Mouse (Mus musculus) neural tube, embryonic 14.5 days (tissue): ENCODE measurements around the gene Tcf20. TPM values are rescaled to one million over a fixed set of nuclear protein-coding genes. Genes with fewer than 3 reads are reported as not detected.

Experiments used
- ATAC-seq: fragments of 200-750 bp; cut with Nextera tagmentation; 2 replicates; pipeline ENCODE4 v1.8.0; 2017; ENCODE audit warnings: low read depth, mild to moderate bottlenecking, moderate TSS enrichment, moderate library complexity
- H3K27ac ChIP-seq: fragments of 300-500 bp; sonication (generic); 2 replicates; pipeline ENCODE4 v1.5.1; 2014; ENCODE audit warnings: low read depth, mild to moderate bottlenecking, control low read depth, low read length, moderate library complexity, mixed read lengths
- H3K27me3 ChIP-seq: fragments of 300-500 bp; sonication (generic); 2 replicates; pipeline ENCODE4 v1.6.1; 2014; ENCODE audit warnings: low read length; ENCODE audit not compliant: control insufficient read depth, insufficient read depth
- H3K36me3 ChIP-seq: fragments of 300-500 bp; sonication (generic); 2 replicates; pipeline ENCODE4 v1.6.1; 2014; ENCODE audit warnings: low read length, mixed read lengths; ENCODE audit not compliant: control insufficient read depth, insufficient read depth
- H3K4me1 ChIP-seq: fragments of 300-500 bp; sonication (generic); 2 replicates; pipeline ENCODE4 v1.6.1; 2014; ENCODE audit warnings: low read length; ENCODE audit not compliant: control insufficient read depth, insufficient read depth
- H3K4me2 ChIP-seq: fragments of 300-500 bp; sonication (generic); 2 replicates; pipeline ENCODE4 v1.6.1; 2014; ENCODE audit warnings: mild to moderate bottlenecking, low read depth, low read length, control low read depth
- H3K4me3 ChIP-seq: fragments of 300-500 bp; sonication (generic); 2 replicates; pipeline ENCODE4 v1.5.1; 2014; ENCODE audit warnings: low read depth, low read length, control low read depth, mixed read lengths
- H3K9ac ChIP-seq: fragments of 300-500 bp; sonication (generic); replicated peaks from 2 replicates; pipeline ENCODE4 v1.6.1; 2014; ENCODE audit warnings: low read depth, mild to moderate bottlenecking, control low read depth, low read length, mixed read lengths
- H3K9me3 ChIP-seq: fragments of 300-500 bp; sonication (generic); 2 replicates; pipeline ENCODE4 v1.6.1; 2016; ENCODE audit warnings: low read length; ENCODE audit not compliant: control insufficient read depth
- WGBS: fragments of 180-500 bp; shearing (Covaris S2); extraction: QIAGEN DNeasy Blood & Tissue Kit; methylation state at CpG from one replicate; pipeline ENCODE4 v1.1.7; 2014; 5-methylcytosine and 5-hydroxymethylcytosine counted together
- polyA plus RNA-seq: library from polyadenylated mRNA; unstranded; fragments of >200 nt; fragmentation: Nextera tagmentation; extraction: Ambion mirVana; gene quantifications from 2 replicates; pipeline ENCODE4 v1.2.1, GENCODE M21; 2014

The Tcf20 gene
- polyA plus RNA-seq, 1 experiment from 2014 or later, result 16.3 TPM

DNA sequence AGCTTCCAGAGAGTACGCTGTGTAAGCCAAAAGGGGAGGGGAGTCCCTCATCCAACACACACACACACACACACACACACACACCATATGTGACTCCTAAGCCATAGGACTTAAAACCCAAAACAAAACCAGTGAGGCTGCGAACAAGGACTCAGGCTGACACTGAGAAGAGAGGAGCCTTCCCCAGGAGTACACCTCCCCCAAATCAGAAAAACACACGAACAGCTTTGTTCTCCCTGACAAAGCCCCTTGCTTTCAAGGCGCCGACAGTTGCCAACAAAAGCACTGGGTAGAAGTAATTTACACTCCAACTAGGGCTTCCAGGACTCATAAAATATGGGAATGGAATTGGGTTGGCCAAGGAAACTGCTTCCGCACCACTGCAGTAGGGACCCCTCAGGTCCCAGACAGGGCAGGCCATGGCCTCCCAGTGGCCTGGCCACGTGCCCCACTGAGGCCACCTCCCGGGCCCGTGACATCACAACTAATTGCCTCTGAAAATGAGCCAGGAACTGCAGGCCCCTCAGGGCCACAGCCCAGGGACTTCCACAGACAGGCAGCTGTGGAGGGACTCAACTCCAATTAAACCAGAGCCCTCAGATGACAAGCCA is 4.2 kb downstream of the Tcf20 start:
- Histone ChIP-seq H3K27me3 (peaks cover 5% of the 10 kb centered on the region; the same call in 1 of the 2 replicates), H3K9ac (peak overlapping the region; percentile 45; the same call in 1 of the 2 replicates), H3K9me3 (no peaks in the 10 kb centered on the region), H3K4me1 (peaks cover 54% of the 10 kb centered on the region), H3K4me3 (peak overlapping the region; percentile 9; the same call in 1 of the 2 replicates), H3K27ac (peak overlapping the region; percentile 80), H3K36me3 (no peaks in the 10 kb centered on the region), H3K4me2 (peak overlapping the region; percentile 41)
- WGBS, result 2% methylated on average over 9 of the region's 9 CpGs
- peak; percentile 67 for ATAC-seq

DNA sequence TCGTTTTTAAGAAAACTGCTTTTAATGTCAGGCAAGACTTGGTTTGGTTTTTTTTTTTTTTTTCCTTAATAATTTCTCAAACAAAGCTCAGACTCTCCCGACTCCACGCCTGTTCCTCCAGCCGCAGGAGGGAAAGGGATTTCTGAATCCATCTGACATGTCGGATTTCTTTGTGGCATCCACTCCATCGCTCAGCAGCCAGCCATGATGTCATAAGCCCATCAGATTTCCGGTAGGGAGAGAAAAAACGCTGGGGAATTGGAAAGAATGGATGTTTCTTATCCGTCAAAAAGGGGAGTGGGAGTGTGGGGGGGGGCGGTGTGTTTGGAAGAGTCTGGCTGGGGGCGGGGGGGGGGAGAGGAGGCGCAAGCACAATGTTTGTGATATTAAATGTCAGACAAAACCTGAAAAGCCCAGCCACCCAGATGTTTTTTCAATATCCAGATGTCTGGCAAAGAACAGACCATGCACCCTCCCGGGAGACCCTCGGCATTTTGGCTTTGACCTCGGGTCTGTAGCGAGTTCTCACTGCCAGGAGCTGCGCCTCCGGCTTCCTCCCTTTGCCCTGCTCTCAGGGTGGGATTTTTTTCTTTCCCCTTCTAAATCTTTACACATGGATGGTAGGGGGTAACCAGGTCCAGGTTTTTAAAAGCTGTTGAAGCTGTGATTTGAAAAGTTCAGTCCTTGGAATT is 4.8 kb downstream of the Tcf20 start:
- H3K27me3 ChIP-seq, result peaks cover 5% of the 10 kb centered on the region; the same call in 1 of the 2 replicates
- WGBS, result 6% methylated on average over 17 of the region's 18 CpGs

DNA sequence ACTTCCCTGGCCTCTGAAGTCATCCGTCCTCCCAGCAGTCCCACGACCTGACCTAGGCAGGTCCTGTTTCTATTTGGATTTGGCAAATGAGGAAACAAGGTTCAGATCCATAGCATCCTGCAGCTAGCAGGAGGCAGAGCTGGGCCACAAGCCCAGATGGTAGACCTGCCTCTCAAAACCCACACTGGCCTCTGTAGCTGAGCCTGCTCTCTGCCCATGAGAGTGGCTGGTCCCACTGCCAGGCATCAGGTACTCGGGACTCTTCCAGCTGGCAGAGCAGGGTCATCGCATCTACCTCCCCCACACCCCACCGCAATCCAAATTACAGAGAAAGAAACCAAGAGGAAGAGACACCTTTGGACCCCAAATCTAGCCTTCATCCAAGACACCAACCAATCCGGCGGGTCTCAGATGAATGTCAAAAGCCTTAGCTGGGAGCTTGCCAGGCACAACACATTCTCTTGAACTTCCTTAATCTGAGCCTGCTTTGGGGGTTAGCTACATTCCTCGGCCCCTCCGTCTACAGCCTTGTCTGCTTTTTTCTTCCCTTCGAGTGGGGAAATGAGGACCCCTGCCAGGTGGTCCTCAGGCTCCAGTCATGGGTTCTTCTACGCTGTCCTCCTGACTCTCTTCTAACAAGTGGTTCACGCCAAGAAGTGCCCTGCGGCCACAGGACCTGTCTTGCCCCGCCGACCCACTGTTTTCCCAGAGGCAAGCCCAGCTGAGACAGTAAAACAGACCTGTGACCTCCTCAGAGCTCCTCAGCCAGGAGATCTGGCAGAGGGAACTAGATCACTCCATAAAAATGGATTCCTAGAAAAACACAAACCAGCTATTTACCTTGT is 5.8 kb downstream of the Tcf20 start:
- peak overlapping the region; percentile 41; the same call in 1 of the 2 replicates for H3K4me2 ChIP-seq
- peaks cover 5% of the 10 kb centered on the region; the same call in 1 of the 2 replicates for H3K27me3 ChIP-seq
- H3K36me3 ChIP-seq, result no peaks in the 10 kb centered on the region
- no peaks in the 10 kb centered on the region for H3K9me3 ChIP-seq
- no peak overlapping the region for H3K9ac ChIP-seq
- H3K4me3 ChIP-seq, result no peak overlapping the region
- peaks cover 43% of the 10 kb centered on the region for H3K4me1 ChIP-seq
- WGBS, result 28% methylated on average over 15 of the region's 15 CpGs
- H3K27ac ChIP-seq, result peak overlapping the region; percentile 60
- ATAC-seq, result no peak

More for the DNA sequence above, 4.8 kb downstream of the Tcf20 start:
- Histone ChIP-seq H3K36me3 (no peaks in the 10 kb centered on the region), H3K4me2 (peak overlapping the region; percentile 41), H3K9ac (peak overlapping the region; percentile 45; the same call in 1 of the 2 replicates), H3K9me3 (no peaks in the 10 kb centered on the region), H3K27ac (peak overlapping the region; percentile 80), H3K4me1 (peaks cover 48% of the 10 kb centered on the region), H3K4me3 (peak overlapping the region; percentile 15; the same call in 1 of the 2 replicates)
- ATAC-seq, result no peak

DNA sequence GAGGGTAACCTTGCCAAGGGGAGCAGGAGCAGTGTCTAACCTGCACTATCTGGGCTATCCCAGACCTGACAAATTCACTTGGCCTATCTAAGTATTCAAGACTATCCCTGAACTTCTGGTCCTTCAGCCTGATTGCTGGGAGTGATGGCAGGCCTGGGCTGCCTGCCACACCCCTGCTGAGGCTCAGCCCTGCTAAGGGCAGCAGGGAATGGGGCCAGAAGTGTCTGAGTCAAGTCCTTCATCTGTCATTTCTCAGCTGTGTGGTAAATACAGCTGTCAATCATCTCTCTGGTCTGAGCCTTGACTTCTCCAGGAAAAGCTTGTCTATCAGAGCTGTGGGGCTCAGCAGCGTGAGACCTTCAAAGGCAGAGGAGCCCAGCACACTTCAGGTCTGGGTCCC is 8.1 kb downstream of the Tcf20 start:
- H3K4me2 ChIP-seq, result no peak overlapping the region
- 100% methylated on average over 1 of the region's 1 CpGs for WGBS
- H3K9me3 ChIP-seq, result no peaks in the 10 kb centered on the region

DNA sequence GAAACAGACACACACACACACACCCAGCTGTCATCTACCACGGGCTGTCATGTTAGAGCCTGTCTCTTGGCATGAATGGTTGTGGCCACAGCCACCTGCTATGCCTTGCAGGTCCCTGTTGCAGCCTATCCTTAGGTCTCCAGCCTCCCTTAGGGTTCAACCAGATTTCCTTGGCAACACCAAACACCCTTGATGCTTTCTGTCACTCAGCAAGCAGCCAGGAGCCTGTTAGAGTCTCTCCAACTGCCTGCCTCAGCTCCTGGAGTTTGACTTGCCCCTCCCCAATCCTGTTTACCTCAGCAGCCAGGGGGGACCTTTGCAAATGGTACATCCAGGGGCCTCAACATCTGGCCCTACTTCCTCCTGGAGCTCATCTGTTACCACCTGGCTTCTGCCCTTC is 13.2 kb downstream of the Tcf20 start:
- no peak overlapping the region for H3K27ac ChIP-seq
- H3K4me2 ChIP-seq, result no peak overlapping the region
- no peak for ATAC-seq
- H3K36me3 ChIP-seq, result no peaks in the 10 kb centered on the region
- H3K4me3 ChIP-seq, result no peak overlapping the region
- no peaks in the 10 kb centered on the region for H3K9me3 ChIP-seq
- WGBS, result 67% methylated on average over 1 of the region's 1 CpGs
- H3K4me1 ChIP-seq, result 0 out of 2 replicates have a peak, but pooled peaks cover 3% of the 10 kb centered on the region
- H3K9ac ChIP-seq, result no peak overlapping the region
- H3K27me3 ChIP-seq, result no peaks in the 10 kb centered on the region

More for the DNA sequence above, 8.1 kb downstream of the Tcf20 start:
- H3K36me3 ChIP-seq, result no peaks in the 10 kb centered on the region
- ATAC-seq, result no peak
- H3K27me3 ChIP-seq, result peaks cover 3% of the 10 kb centered on the region; the same call in 1 of the 2 replicates
- no peak overlapping the region for H3K9ac ChIP-seq
- no peak overlapping the region for H3K27ac ChIP-seq
- peaks cover 32% of the 10 kb centered on the region for H3K4me1 ChIP-seq
- H3K4me3 ChIP-seq, result no peak overlapping the region

DNA sequence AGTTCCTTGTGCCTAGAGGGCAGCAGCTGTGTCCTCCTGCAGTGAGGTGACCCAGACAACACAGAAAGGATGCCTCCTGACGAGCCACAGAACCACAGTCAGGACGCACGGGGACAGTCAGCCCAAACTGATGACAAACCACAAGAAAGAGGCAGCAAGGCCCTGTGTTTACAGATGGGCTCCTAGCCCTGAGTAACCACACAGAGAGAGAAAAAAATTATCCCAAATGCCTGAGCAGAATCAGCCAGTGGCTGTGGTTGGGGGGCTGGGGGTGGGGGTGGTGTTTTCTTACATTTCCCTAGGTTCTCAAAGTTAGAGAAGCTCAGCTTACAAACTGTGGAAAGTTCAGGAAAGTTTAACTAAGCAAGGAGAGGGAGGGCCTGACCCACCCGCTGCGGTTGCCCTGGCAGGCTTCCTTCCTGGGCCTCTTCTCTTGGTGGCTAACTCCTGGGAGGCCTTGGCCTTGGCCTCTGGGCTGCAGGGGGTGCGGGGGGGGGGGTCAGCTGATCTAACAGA is 18.4 kb downstream of the Tcf20 start:
- Histone ChIP-seq H3K27ac (peak overlapping the region; percentile 64), H3K4me1 (peaks cover 22% of the 10 kb centered on the region), H3K4me2 (no peak overlapping the region), H3K27me3 (peaks cover 5% of the 10 kb centered on the region; the same call in 1 of the 2 replicates), H3K4me3 (no peak overlapping the region), H3K9ac (no peak overlapping the region), H3K36me3 (no peaks in the 10 kb centered on the region), H3K9me3 (no peaks in the 10 kb centered on the region)
- 32% methylated on average over 6 of the region's 6 CpGs for WGBS
- ATAC-seq, result no peak

DNA sequence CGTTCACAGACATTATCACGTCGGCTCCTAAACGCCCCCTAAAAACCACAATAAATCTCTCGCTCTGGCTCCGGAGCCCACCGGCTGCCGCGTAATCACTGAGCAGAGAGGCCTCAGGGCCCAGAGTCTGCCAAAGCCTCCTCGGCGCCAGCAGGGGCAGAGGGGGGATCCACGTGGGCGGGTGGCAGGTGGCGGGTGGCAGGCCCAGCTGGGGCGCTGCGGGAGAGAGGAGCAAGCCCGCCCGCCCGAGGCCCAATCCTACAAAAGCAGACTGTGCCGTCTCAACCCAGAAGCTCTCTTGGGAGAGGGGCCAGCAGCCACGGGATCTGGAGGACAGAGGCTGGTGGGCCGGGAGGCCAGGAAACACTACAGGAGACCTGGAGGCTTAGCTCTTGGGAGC is 19.2 kb downstream of the Tcf20 start:
- Histone ChIP-seq H3K36me3 (no peaks in the 10 kb centered on the region), H3K4me3 (no peak overlapping the region), H3K27ac (peak overlapping the region; percentile 64), H3K9me3 (no peaks in the 10 kb centered on the region), H3K27me3 (peaks cover 5% of the 10 kb centered on the region; the same call in 1 of the 2 replicates), H3K4me1 (peaks cover 28% of the 10 kb centered on the region), H3K4me2 (peak overlapping the region; percentile 33), H3K9ac (peak overlapping the region; percentile 44)
- ATAC-seq, result peak; percentile 73
- 2% methylated on average over 22 of the region's 22 CpGs for WGBS

DNA sequence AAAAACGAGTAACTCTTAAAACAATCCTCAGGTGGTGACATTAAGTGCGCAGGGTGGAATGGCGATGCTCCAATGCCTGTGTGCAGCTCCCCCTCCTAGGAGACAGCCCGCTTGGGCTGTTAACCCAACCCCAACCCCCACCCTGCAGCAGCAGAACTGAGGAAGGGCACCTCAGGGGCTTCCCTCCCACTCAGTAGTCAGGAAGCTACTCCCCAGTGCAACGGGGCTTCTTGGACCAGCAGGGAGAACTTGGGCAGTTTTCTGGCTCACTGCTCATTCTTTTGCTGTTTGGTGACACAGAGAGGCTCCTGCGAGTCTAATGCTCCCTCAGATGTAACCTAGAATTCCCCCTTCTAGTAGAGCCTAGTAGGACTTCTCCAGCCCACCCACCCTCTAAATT is 19.7 kb downstream of the Tcf20 start:
- Histone ChIP-seq H3K9me3 (no peaks in the 10 kb centered on the region), H3K4me2 (peak overlapping the region; percentile 33), H3K9ac (no peak overlapping the region), H3K27me3 (peaks cover 7% of the 10 kb centered on the region), H3K4me3 (no peak overlapping the region), H3K27ac (peak overlapping the region; percentile 64), H3K4me1 (peaks cover 30% of the 10 kb centered on the region), H3K36me3 (no peaks in the 10 kb centered on the region)
- ATAC-seq, result no peak
- 9% methylated on average over 6 of the region's 6 CpGs for WGBS
